Mouse (Mus musculus) gastrocnemius, postnatal 14 days (tissue): ENCODE data around the gene Git2. TPM values are rescaled to one million over a fixed set of nuclear protein-coding genes. Genes with fewer than 3 reads are reported as not detected.

Experiments
- DNase-seq: peaks from one replicate; pipeline ENCODE4 v3.0.0; 2021; ENCODE audit warnings: mixed read lengths
- intact Hi-C: fragments of 180-260 bp; cut with DNase I; formaldehyde crosslinking; loops from one replicate; pipeline ENCODE4 v1.15.1; 2025; ENCODE audit warnings: low total_unique reads
- long read RNA-seq, 2 experiments: library from polyadenylated mRNA; stranded (forward); transcript quantifications; one replicate each; pipeline ENCODE4 v2.0.0; 2021
- total RNA-seq, 2 experiments: library from RNA; stranded (reverse); gene quantifications; 2 replicates each; pipeline ENCODE4 v1.2.3; 2021

Git2 gene
- 10 to 100 TPM; 19.8 to 25.8 TPM for total RNA-seq
- long read RNA-seq, experiment 1, full-length matches to known transcripts = 1 of 14 reads
- long read RNA-seq, experiment 1, partial matches to known transcripts = 6 of 14 reads
- long read RNA-seq, experiment 1, other reads (novel, unspliced or antisense) = 7 of 14 reads
- long read RNA-seq, experiment 2, full-length matches to known transcripts = 2 of 14 reads
- long read RNA-seq, experiment 2, partial matches to known transcripts = 3 of 14 reads
- long read RNA-seq, experiment 2, other reads (novel, unspliced or antisense) = 9 of 14 reads

DNA sequence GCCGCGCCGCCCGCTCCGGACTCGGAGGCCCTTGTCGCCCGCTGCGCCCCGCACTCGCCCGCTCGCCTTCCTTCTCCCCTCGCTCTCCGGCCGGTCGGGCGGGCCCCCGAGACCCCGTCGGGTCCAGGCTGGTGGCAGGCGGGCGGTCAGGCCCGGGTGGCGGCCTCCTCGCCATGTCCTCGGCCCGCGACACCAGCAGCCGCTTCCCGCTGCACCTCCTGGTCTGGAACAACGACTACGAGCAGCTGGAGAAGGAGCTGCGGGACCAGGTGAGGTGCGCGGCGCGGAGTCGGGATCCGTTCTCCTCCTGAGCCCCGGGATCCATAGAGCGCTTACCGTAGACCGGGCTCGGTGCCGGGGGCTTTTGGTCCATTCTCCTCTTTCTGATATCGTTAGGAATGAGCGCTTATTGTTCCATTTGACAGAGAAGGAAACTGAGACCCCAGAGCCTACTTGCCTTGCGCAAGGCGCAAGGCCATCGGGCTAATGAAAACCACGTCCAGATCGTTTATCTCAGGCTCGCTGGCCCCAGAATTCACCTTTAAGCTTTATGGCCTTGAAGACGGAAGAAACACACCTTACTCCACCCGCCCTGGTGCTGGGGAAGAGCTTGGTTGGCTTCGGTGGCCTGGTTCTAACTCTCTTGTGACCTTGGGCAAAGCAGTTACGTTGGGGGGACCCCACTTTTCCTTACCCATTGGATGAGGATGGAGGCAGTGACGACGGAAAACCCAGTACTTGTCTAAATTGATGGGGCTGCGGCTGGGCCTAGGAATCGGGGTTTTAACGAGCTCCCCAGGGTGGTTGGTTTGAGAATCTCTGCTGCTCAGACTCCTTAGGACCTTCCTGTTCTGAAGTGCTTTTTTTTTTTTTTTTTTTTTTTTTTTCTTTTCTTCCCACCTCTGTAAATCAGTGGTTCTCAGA, at the start of gene Git2:
Gene Git2, minus strand, starts transcription at position 462 of the 924 bp plus-strand sequence.
- intact Hi-C loops = no loop called here

GRCm38 (mm10) chr5:114824197-114824596, 48.9 kb upstream of the Git2 start:
- intact Hi-C loops = no loop called here
- DNase-seq = no peak

More for the DNA sequence above, at the start of gene Git2:
- DNase-seq = peak; percentile 26

DNA sequence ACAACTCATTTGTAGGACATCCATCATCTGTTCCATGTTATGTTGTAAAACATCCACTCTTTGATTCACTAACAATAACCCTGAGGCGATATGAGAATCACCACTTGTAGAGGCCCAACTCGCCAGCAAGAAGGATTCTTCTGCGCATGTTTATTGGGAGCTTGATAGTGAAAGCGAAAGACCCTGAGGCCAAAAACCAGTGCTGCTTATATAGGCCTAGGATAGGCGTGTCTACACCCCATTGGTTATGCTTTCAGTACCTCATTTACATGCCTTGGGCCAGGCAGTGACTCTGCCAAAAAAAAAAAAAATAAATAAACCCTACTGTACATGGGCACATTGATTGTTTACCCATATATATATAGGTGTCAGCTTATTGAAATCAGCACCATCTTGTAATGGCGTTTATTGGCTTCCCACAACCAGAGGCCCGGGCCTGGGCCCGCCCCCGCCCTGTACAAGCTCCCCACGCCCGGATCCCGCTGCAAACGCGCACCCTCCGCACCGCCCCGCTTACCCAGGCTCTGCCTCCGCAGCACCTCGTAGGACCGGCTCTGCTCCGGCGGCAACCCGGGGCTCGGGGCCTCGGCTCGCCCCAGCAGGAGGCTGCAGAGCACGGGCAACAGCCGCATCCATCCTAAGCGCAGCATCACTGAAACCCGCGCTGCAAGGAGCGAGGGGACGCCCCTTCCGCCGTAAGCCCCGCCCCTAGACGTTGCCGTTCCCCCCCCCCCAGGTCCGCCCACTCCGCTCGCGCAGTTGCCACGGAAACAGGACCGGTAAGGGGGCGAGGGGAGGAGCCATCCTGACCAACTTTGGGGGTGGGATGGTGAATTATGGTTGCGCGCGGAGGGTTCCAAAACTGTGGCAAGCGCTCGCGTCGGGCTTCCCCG, 47.7 kb upstream of the Git2 start, which contains the start of gene 1500011B03Rik:
Gene 1500011B03Rik, minus strand, starts transcription at position 673 of the 893 bp plus-strand sequence.
- DNase-seq = peak; percentile 79
- intact Hi-C loops = no loop called here

DNA sequence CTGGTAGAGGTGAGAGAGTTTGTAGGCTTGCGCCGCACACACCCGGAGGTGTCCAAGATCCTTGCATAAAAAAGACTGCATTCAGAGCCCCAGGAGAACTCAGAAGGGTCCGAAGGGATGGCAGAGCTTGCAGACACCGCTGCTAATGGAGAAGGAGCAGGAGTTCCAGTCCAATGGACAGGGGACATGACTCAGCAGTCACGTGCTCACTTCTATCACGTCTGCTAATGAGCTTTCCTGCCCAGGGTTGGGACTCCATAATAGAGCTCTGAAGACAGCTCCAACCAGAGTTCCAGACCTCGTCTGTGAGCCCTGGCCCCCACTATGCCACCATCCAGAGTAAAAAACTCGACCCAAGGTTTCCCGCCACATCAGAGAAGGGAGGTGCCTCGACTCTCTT, 42.8 kb upstream of the Git2 start:
- no peak for DNase-seq
- intact Hi-C loops = no loop called here

- no peak for DNase-seq
- intact Hi-C loops = no loop called here
Measured at GRCm38 (mm10) chr5:114816599-114816998, 41.3 kb upstream of the Git2 start.

DNA sequence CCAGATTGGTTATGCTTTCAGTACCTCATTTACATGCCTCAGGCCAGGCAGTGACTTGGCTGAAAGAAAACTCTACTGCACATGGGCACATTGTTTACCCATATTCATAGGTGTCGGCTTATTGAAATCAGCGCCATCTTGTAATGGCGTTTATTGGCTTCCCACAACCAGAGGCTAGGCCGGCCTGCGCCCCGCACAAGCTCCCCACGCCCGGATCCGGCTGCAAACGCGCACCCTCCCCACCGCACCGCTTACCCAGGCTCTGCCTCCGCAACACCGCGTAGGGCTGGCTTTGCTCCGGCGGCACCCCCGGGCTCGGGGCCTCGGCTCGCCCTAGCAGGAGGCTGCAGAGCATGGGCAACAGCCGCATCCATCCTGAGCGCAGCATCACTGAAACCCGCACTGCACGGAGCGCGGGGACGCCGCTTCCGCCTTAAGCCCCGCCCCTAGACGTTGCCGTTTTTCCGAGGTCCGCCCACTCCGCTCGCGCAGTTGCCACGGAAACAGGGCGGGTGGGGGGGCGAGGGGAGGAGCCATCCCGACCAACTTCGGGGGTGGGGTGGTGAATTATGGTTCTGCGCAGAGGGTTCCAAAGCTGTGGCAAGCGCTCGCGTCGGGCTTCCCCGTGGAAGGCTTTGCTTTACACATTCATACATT, 38.3 kb upstream of the Git2 start:
- intact Hi-C loops = no loop called here

GRCm38 (mm10) chr5:114809826-114810225, 34.5 kb upstream of the Git2 start:
- intact Hi-C loops = no loop called here
- no peak for DNase-seq

More for the DNA sequence above, 38.3 kb upstream of the Git2 start:
- peak; percentile 88 for DNase-seq

DNA sequence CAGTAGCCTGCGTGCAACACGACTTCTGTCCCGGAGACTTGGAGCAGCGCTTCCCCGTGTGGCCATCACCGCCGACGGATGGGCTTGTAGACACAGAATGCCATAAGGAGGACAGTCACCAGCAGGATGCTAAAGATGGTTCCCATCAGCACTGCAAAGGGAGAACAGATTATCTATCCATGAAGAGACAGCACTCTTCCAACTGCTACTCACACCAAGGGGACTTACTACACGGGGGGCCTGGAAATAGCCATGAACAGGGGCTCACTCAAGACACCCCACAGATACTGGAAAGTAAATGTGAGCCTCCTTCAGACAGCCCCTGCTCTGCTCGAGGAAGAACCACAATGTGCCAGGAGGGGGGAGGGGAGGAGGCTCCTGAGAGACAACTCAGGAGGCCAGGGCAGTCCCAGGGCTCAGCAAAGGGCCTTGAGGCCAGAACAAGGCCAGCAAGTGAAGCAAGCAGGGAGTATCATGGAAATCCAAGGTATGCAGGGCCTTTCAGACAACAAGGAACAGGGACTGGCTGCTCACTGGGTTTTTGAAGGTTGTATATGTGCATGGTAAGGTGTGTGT, 34.0 kb upstream of the Git2 start:
- no peak for DNase-seq
- intact Hi-C loops = no loop called here

GRCm38 (mm10) chr5:114808385-114808784, 33.1 kb upstream of the Git2 start:
- intact Hi-C loops = no loop called here
- DNase-seq = no peak

DNA sequence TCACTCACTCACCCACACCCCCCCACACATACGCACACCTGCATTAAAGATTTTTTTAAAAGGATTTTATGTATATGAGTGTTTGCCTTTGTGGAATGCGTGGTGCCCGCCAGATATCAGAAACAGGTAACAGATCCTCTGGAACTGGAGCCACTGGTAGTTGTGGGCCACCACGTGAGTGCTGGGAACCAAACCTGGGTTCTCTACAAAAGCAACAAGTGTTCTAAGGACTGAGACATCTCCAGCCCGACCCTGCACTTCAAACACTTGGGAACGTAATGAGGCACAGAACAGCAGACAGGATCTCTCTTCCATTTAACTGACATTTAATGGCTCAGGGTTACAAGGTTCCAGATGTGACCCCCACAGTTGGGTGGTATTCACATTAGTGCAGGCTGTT, 32.6 kb upstream of the Git2 start:
- no peak for DNase-seq
- intact Hi-C loops = no loop called here

DNA sequence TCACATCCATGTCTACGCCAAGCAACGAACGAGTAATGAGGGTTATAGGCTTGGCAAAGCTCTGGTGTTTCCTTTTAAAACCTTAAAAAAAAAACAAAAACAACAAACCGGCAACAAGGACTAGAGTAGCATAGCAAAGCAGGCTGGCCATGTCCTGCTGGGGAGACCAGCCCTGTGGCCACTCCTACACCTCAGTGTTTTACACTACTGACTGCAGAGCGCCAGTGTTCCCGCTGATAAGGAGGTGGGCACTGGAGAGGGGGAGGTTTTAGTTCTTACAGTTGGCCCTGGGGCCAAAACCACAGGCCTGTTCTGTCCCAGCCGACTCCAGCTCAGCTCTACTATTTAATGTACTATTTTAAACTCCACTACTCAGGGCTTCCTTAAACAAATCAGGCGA, 32.2 kb upstream of the Git2 start:
- intact Hi-C loops = no loop called here
- DNase-seq = no peak

DNA sequence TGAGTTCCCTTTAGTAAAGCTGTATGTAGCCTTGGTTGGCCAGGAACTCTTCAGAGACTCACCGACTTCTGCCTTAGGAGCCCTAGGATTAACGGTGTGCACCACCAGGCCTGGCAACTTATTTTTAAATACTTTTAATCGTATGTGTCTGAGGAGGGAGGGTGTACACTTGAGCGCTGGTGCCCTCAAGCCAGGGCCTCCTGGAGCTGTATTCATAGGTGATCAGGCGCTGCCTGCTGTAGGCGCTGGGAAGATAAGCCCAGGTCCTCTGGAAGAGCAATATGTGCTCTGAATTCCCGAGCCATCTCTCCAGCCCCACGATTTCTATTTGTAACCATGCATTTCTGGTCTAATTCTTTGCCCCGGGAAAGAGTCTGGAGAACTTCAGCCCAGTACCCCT, 31.7 kb upstream of the Git2 start:
- no peak for DNase-seq
- intact Hi-C loops = no loop called here

DNA sequence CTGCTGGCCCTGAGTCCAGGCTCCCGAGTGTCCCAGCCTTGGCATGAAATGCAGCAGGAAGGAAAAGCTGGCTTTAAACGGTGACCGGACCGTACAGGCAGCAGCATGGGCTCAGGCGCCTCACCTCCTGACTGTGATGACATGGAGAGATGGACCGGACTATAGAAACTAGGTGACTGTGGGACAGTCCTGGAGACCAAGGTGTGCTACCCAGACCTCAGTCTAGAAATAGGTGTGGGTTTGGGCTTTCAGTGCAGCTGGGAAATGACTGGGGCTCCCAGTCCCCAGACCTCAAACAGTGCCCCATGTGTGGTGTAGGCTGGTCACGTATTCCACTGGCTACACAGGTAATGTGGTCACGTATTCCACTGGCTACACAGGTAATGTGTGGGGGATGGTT, 31.3 kb upstream of the Git2 start:
- intact Hi-C loops = no loop called here
- DNase-seq = no peak

GRCm38 (mm10) chr5:114805436-114806350, 30.4 kb upstream of the Git2 start:
- intact Hi-C loops = no loop called here
- no peak for DNase-seq

DNA sequence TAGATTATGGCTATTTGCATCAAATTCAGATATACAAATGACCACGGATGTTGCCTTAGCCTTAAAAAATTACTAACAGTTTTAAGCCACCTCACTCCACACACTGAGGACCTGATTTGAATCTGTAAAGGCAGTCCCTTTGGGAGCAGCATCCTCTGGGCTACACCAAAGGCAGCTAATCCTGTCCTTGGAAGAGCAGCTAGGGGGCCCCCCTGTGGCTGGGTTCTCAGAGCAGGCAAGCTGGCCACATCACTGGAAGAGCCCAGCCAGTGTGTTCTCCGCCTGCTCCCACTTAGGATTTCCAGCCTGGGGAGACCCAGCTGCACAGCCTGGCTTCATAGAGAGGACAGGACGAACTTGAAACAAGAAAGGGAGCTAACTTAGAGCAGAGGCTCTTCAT, 29.6 kb upstream of the Git2 start:
- intact Hi-C loops = no loop called here
- DNase-seq = peak; percentile 54

- no peak for DNase-seq
- intact Hi-C loops = no loop called here
Measured at GRCm38 (mm10) chr5:114804335-114804734, 29.0 kb upstream of the Git2 start.

DNA sequence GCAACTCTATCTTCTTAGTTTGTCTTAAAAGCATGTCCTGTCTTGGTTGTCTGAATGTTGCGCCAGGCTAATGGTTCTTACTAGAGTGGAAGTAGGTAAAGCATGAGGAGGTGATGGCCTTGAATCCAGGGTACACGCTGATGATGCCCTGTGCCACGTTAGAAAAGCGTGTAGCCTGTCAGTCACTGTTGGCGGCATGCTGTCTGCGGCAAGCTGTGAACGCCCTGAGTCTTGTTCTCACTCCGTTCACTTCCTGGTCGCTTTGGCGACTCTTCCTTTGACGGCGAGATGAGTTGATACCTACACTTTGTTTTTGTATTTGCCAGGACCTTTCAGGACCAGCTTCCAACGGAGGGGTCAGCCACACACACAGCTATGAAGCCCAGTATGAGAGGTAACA, 27.9 kb upstream of the Git2 start:
- DNase-seq = no peak
- intact Hi-C loops = no loop called here

DNA sequence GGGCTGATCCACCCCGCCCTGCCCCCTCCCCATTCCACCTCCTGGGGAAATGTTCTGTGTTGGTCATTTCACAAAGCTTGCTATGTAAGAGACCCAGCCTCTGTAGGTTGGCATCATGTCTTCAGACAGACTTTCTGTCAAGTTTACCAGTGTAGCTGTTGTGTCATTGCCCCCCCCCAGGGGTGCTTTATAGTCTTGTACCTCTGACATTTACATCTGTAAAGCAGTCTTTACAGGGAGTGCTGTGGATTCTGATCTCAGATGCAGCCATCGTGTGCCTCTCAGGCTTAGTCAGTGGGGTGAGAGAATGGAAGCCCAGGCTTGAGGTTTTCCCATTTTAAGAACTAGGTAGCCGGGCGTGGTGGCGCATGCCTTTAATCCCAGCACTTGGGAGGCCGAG, 26.5 kb upstream of the Git2 start:
- DNase-seq = no peak
- intact Hi-C loops = no loop called here
